Mouse (Mus musculus) spleen, embryonic (tissue): ENCODE measurements around the gene Fam207a.

Experiments used
- CTCF ChIA-PET: fragments of 350-600 bp; sonication (Branson Sonifier 250); formaldehyde crosslinking; loops from one replicate; lab custom pipeline; 2022; lab: Charles Lee

The Fam207a gene

DNA sequence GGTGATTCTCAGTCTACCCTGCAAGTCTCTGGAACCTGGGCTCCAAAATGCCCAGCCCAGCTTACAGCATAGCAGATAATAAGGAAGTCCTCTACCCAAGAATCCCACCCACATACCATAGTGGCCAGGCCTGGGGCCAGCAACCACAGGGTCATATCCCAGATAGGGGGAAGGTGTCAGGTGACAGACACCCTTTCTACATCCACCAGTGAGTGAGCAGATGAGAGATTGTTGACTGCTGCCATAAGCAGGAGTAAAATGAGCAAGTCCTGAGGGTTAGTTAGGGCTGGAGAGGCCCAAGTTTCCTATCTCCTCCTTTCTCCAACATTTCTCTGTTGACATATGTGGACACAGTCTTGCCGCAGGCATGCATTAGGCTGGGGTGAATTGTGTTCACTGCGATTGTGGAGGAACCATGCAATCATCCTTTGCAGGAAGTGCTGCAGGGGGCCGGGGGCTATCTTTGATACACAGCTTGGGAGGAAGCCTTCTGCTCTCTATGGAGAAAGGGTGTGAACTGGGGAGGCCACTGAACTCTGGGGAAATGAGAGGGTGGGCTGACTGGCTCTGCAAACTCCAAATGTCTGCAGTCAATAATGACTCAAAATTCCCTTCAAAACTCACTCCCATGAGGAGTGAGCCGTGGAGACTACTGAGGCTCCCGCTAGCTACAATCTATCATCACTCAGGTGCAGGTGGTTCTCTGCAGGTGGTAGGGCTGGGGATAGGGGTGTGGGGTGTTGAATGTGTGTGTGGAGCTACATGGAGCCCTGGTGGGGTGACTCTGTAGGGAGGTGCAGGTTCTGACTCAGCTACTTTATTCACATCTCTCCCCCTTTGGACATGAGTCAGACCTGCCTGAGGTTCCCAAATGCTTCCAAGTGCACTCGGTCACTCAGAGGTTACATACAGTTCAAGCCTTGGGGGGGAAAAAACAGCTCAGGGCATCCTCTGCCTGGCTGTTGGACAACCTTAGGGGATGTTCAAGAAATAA is 15.7 kb upstream of the Fam207a start:
- CTCF ChIA-PET, result interaction anchor here (1.6 kb wide), 1 partner anchor 14 kb away, joined by 4 read pairs; no protein-coding TSS in a partner anchor

DNA sequence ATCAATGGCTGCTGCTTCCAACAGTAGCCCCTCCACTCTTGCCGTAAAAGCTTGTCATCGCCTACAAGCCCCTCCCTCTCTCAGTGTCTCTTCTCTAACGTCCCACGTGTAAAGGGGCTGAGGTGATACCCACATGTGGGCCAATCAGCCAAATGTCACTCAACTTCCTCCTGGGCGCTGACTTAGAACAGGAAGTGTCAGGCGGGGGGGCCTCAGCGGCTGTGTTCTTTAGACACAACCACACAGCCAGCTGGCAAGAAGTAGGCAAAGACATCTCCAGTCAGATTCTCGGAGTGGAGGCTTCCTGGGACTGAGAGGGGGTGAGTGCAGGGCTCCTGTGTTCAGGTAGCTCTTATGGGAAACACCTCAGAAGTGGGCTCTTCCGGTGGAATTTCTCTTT is 14.6 kb upstream of the Fam207a start, which contains the start of gene Itgb2:
TSS of gene Itgb2 (plus strand) at position 113 of the 400 bp plus-strand sequence.
- CTCF ChIA-PET, result interaction anchor here (0.6 to 1.6 kb wide), 3 partner anchors 13 to 31 kb away, joined by 3 to 4 read pairs (median 4); no protein-coding TSS in a partner anchor

DNA sequence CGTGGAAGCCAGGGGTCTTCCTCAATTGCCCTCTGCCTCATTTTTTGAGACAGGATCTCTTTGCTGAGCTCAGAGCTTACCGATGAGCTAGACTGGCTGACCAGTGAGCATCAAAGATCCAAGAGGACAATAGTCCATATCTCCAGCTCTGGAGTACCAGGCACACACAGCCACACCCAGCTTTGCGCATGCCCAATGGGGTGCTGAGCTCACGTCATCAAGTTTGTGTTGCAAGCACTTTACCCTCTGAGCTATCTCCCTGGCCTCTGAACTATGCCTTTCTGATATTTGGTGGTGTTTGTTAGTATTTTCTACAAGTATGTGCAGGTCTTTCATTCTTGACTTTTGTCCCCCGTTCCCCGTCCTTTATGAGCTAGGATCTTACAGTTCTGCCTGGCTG is 13.0 kb upstream of the Fam207a start:
- CTCF ChIA-PET, result interaction anchor here (0.7 to 0.9 kb wide), 4 partner anchors 11 to 83 kb away, joined by 3 to 6 read pairs (median 5); no protein-coding TSS in a partner anchor

DNA sequence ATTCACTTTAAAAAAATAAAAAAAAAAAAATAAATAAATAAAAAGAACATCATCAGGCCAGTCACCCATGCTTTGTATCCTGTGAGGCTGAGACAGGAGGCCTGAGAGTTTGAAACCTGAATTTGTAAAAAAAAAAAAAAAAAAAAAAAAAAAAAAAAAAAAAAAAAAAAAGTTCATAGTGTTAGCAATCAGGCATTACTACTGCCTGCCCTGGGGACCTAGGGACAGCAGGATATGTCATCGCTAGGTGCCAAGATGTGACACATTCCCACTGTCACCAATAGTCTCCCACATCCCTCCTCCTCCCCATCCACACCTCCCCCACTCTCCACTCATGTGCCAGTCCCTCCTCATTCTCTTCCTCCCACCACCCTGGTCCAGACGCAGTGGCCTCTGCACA is 10.9 kb upstream of the Fam207a start:
- CTCF ChIA-PET, result no interaction called here

DNA sequence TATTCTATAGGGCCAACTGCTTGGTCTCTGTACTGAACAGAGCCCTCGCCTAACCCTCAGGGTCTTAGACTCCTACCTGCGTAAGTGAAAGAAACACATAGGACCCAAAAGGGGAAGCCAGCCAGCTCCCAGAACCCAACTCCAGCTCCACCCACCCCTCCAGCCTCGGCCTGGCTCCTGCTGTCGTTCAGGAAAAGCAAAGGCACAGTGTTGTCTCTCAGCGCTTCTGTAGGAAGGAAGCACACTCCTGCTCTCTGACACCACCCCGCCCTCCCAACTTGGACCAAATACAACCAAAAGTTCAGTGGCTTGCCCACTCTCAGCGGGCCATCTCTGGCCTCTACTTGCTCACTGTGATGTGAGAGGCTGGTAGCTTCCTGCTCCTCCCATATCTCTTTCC is 7.7 kb upstream of the Fam207a start:
- CTCF ChIA-PET, result no interaction called here

DNA sequence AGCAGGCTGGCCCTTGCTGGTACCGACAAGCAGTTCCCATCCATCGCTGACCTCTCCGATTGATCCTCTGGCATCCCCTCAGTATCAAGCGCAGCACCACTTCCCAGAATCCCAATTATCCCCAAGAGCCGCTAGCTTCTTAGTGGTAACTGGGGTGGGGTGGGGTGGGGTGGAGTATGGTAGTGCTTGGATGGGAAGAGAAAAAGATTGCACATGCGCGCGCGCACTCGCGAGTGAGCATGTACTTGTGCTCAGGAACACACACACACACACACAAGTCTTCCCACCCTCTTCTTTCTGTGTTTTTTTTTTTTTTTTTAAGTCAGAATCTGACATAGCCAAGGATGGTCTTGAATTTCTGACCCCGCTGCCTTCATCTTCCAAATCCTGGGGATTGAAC is 7.2 kb upstream of the Fam207a start:
- CTCF ChIA-PET, result interaction anchor here (0.6 kb wide), 1 partner anchor 768 kb away, joined by 5 read pairs; no protein-coding TSS in a partner anchor

DNA sequence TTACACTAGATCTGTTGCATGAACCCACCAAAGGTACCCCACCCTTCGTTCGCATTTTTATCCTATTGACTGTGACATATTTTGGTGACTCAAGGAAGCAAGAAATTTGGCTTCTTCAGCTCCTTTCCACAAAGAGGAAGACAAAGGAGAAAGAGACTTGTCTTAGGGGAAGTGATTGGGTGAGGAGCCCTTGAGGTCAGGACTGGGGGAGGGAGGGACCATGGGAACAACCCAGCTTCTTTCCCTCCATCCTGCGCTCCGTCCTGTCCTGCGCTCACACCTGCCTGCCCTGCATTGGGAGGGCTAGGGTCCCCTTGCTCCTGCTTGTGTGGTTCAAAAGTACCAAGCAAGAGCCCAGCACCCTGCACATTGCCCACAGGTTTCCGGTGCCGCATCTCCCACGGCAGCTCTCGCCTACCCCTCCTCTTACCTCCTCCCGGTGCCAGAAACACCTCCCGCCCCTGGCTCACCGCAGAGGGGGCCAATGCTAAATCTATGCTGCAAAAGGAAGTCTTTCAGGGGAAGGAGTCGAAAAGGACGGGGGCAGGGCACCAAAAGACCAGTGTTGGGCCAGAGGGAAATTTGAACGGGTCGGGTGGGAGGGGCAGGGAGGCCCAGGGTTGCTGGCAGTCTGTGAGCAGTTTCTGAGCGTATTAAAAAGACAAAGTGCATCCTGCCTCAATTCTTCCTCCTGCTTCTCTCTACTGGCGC is 6.6 kb upstream of the Fam207a start:
- CTCF ChIA-PET, result interaction anchor here (0.6 to 1.0 kb wide), 3 partner anchors 21 to 769 kb away, joined by 3 to 5 read pairs (median 3); no protein-coding TSS in a partner anchor

DNA sequence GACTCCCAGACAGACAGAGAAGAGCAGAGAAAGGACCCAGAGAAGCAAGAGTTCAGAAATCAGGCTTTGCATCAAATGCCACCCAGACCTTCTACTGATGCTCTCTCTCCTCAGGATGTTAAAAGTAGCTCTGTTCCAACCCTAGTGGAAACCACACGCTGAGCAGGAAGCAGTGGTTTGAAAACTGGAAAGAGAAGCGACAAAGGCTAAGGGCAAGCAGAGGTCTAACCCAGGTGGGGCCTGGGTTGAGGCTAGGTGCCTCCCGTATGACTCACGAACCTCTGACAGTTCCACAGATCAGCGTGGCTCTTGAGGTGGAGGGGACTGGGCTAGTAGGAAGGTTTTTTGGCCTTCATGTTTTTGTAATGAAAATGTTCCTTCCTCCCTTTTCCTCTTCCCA is 4.9 kb upstream of the Fam207a start:
- CTCF ChIA-PET, result no interaction called here

DNA sequence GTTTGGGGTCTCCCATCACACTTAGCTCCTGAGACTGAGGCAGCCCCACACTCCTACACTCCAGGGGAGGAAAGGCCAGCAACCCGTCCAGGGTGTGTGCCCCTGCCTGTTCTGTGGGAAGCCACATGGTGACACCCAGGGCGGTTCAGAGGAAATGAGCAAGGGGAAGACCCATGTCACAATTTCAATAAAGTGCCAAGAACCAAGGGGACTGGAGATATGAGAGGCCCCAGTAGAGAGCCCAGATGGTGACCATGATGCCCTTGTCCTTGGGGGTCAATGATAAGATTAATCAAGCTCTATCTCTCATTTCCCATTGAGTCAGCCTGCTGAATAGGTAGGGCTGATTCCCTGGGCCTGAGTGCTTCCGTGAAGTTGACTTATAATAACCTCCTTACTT is 3.6 kb upstream of the Fam207a start:
- CTCF ChIA-PET, result no interaction called here

DNA sequence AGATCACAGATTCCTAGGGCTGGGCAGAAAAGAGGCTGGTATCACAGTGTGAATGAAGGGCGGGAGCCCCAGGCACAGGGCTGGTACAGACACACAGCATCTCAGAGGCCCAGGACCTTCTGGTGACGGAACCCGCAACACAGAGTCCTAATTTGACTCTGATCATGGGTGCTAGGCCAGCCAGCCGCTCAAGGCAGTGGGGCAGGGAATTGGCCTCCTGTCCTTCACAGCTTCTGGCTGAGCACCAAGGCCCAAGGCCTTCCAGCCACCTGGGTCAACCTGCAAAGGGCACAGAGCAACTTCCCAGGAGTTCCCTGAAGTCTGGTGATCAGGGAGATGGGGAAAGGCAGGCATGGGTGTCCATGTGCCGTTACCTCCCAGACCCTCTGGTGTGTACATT is 2.2 kb upstream of the Fam207a start:
- CTCF ChIA-PET, result interaction anchor here (0.6 to 1.4 kb wide), 4 partner anchors 11 to 25 kb away, joined by 3 to 4 read pairs (median 3); partner anchors contain the start of gene Itgb2

DNA sequence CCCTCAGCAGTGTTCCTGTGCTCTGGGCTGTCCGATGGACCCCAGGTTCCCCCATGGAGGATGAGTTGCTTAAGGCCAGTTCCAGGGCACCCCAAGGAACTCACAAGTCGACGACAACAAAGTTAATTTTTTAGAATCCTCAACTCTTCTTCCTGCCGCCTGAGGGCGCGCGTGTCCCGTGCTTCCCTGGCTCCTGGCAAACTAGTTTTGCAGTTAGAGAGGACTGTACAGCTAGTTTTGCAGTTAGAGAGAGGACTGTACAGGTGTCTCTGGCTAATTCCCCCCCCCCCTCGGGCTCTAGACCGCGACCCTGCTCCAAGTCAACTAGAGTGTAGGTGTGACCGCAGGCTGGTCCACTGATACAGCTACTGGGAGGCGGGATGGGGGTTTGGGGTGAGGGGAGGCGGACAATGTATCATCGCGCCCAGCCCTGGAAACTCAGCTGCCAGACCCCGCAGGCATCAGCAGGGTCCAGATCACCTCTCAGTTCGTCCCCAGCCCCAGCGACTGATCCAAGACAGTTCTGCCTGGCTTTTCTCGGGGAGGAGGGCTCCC is 1.6 kb upstream of the Fam207a start:
- CTCF ChIA-PET, result interaction anchor here (0.5 to 1.4 kb wide), 7 partner anchors 11 to 258 kb away, joined by 3 to 4 read pairs (median 3); partner anchors contain the start of genes Itgb2 and Pofut2

DNA sequence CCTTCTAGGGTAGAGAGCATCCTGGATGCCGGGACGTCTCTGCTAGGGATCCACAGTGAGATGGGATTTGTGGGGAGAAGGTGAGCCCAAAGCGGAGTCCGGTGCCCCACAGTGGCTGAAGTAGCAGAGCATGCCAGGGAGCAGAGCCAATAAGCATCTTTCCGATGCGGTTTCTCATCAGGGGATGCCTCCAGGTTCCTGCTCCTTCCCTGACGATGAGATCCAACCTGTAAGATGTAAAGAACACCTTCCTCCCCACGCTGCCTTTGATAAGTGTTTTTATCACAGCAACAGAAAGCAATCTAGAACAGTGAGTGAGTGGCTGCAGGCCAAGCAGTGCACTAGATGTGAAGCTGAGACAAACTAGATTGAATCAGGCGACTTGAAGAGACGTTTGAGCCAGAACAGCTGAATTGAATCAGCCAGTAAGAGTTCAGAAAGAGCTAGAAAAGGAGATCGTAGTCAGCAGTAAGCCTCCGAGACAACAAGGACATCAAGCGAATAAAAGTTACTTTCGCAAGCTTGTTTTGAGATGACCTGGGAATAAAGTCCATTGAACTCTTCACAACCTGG is 880 bp upstream of the Fam207a start:
- CTCF ChIA-PET, result interaction anchor here (0.9 to 1.4 kb wide), 5 partner anchors 12 to 258 kb away, joined by 3 to 4 read pairs (median 3); partner anchors contain the start of genes Itgb2 and Pofut2

DNA sequence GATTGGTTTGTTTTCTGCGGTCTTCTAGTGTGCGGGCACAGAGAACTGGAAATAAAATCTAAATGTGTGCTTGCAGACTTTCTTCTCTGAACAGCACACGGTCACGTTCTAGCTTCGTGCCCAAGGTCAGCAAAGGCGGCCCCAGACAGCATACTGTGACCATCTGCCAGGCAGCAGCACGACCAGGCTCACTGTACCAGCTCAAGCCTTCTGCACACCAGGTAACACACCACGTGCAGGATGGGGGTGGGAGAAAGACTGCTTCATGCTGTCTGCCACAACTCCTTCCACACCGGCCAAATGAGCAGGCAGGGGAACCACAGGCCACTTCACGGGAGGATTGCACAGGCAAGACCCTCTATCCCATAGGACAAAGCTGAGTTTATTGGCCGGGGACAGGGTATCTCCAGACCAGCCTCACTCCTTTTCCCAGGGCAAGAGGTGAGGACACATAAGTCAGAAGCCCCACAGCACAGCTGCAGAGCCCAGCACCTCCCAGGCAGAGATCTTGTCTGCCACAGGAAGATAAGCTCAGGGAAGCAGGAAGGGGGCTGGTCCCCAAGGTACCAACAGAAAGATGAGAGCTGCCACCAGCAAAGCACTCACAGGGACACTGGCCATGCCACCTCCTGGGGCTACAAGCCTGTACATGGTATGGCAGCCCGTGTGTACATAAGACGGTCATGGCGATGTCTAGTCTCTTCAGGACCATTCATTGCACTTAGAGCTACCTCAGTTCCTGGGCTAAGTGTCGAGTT is 5.2 kb downstream of the Fam207a start:
- CTCF ChIA-PET, result interaction anchor here (0.6 to 0.7 kb wide), 2 partner anchors 19 to 228 kb away, joined by 3 to 4 read pairs; partner anchors contain the start of gene Itgb2

DNA sequence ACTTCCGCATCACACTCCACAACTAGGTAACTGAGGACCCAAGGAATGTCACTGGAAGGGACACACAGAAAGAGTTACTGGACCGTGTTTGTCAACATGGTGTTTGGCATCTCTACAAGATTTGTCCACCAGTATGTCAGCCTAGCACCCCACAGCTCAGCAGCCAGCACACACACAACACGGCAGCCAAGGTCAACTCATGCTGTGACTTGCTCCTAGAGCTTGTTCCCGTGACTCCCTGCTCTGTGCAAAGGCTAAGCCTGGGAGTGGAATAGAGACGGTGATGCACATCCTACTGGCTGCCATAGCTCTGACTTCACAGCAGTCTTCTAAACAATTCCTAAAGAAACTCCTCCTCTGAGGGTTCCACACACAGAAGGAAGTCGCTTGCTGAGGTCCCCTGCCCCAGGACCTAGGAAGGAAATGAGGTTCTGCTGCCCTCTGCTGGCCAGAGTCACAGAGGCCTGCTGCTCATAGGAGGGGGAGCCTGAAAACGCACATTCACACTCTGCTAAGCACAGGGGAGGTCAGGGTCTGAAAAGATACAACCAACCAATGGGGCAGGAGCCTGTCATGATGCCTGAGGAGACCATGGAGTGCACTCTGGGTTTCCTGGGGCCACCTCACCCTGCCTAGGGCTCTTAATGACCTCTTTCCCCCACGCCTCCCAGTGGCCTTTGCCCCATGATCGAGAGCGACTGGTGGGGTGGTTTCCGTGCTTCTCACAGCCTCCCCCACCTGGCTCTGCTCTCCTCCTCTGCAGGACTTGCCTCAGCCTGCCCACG is 6.0 kb downstream of the Fam207a start:
- CTCF ChIA-PET, result interaction anchor here (0.6 to 0.7 kb wide), 2 partner anchors 20 to 85 kb away, joined by 3 to 4 read pairs; partner anchors contain the start of gene Itgb2

DNA sequence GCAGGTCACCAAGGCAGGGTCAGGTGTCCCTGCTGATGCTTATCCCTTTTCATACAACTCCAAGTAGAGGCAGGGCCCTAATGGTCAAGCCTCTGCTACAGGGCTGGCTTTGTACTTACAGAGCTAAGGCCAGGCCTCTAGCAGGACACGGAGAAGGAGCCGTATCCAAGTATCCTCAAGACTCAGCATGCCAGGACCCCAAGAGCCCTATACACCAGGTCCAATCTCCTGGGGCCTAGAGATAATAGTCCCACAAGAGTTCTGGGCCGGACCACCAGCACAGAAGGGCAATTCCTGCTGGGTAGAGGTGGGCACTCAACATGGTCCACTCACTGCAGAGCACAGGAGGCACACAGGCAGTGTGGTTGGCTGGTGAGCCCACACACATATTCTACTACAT is 6.8 kb downstream of the Fam207a start:
- CTCF ChIA-PET, result interaction anchor here (0.6 to 0.7 kb wide), 2 partner anchors 86 to 227 kb away, joined by 3 to 4 read pairs; no protein-coding TSS in a partner anchor

DNA sequence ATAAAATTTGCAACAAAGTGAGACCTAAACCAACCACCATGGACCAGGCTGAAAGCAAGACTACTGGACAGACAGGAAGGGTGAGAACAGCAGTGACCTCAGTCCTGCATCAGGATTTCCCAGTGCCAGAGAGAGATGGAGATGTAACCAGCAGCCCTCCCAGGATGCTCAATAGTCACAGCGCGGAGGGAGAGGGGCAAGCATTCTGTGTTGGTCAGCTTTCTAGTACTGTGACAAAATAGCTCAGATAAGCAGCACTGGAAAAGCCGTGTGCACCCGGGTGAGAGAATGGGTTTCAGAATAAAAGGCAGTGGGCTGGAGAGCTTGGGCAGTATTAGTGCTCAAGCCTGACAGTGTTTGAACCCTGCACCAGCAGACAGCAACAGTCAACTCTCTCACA is 7.8 kb downstream of the Fam207a start:
- CTCF ChIA-PET, result no interaction called here

DNA sequence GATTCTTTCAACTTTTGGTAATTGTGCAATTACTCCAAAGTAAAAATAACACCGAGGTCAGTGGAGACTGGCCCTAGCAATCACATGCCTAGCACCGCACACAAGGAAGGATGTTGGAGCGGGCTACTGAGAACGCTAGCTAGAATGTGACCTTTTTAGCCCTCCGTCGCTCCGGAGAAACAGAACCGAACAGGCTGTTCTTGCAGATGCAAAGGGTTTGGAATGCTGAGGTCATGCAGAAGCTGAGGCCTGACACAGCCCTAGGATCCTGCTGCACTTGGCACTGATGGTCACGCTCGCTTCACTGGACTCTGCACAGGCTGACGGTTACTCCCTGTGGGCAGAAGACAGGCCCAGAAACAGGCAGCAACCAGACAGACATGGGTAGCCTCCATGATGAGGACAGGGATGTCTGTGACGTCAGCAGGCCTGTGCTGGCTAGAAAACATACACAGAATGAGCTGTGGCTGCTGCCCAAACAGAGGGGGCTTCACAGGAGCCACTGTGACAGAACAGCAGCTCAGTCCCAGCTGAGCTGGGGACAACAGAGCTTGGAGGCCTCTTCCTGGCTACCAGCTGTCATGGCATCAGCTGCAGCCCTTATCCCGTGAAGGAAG is 8.5 kb downstream of the Fam207a start:
- CTCF ChIA-PET, result interaction anchor here (0.6 kb wide), 1 partner anchor 225 kb away, joined by 3 read pairs; no protein-coding TSS in a partner anchor

DNA sequence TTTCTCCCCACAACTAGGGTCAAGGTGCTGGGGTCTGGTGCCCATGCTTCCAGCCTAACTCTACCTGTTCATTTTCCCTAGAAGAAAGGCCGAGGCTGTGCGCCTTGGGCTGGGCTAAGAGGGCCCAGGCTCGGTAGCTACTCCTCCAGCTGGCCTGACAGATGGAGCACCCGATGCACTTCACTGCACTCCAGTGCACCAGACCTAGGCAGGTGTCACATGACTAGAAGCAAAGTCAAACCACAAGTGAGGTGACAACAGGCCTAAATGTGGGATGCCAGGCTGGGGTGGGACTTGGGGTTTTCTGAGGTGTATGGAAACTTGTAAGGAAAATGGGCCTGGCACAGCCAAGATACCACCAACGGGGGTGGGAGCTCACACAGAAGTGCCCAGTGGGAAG is 9.1 kb downstream of the Fam207a start:
- CTCF ChIA-PET, result interaction anchor here (0.6 kb wide), 1 partner anchor 224 kb away, joined by 3 read pairs; no protein-coding TSS in a partner anchor
